Mouse (Mus musculus): ENCODE results near the gene Tmigd3.

Gene Tmigd3

DNA sequence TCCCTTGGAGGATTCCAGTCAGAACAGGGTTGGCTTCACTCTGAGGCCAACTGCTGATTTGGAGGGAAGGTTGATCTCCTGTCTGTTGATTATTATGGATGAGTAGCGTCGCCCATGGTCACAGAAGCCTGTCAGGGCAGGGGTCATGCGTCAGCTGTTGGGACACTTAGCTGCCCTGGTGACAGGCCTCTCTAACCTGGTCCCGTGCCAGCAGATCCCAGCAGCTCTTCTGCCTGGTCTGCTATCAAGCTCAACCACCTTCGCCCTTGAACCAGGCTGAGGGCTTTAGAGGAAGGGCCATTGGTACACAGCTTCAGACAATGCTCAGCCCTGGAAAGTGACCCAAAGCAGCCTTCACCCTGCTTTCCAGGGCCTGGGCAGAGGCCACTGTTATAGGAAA, 5.3 kb downstream of the Tmigd3 start:
- DNase-seq = no peak

DNA sequence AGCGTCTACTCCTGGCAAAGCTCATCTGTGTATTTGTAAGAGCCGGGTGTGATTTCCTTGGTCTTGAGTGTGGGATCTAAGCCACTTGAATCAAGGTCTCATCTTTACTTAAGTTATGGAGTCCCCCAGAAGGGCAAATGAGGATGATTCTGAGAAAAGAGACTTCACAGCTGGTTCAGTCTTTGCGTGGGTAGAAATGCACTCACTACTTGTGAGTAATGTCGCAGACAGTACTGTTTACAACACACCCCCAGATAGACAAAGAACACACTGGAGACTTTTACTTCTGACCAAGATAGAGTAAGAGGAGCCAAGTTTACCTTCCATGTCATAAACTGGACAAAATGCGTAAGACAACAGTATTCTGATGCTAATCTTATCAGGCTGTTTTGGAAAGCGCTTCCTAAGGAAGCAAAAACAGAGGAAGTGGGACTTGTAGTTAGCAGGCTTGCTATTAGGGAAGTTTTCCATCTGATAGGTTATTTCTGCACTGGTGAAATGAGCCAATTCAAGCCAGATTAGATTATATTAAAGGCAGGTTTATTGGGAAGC, 6.6 kb downstream of the Tmigd3 start:
- DNase-seq = no peak

DNA sequence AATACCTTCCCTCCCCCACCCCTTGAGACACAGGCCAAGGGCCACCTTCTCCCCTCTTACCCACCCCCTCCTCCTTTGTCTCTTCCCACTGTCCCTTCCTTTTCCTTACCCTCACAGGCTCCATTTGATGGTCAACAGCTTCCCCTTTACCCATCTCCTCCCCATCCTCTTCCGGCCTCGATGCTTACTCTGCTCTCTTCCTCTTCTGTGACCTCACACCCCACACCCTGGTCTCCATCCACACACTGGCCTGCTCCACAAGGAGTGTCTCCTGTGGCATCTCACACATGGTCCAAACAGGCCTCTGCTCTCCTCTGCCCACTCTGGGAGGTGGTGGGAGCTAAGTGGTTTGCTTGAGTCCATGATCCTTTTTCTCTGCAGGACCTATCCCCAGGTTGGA, 7.2 kb downstream of the Tmigd3 start:
- no peak for DNase-seq

DNA sequence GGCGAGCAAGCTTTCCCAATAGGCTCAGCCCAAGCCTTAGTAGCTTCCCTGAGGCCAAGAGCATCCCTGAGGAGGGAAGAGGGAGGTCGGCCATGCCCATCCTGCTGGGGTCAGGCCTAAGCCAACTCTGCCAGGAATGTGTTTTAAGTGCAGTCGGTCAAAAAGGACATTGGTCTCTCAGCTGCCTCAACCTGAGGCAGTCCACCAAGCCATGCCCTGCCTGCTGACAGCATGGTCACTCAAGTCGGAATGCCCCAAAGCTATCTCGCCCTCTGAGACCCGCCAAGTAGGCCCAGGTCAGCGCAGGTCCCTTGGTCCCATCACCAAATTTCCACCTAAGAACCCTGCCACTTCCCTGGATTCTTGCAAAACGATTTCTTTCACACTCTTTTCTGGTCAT, 8.0 kb downstream of the Tmigd3 start:
- no peak for DNase-seq

DNA sequence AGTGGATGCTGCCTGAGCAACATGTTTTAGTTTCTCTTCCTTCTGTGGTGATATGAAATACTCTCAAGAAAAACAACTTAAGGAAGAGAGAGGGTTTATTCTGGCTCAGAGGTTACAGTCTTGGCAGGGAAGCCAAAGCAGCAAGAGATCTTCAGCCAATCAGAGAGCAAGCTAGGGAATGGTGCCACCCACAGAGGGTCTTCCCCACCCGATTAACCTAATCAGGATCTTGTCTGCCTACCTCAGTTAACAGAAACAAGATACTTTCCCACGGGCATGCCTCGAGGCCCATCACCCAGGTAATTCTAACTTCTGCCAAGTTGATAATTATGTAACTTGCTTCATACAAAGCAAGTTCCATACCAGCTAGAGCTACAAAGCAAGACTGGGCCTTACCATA, 9.7 kb downstream of the Tmigd3 start:
- DNase-seq = no peak

DNA sequence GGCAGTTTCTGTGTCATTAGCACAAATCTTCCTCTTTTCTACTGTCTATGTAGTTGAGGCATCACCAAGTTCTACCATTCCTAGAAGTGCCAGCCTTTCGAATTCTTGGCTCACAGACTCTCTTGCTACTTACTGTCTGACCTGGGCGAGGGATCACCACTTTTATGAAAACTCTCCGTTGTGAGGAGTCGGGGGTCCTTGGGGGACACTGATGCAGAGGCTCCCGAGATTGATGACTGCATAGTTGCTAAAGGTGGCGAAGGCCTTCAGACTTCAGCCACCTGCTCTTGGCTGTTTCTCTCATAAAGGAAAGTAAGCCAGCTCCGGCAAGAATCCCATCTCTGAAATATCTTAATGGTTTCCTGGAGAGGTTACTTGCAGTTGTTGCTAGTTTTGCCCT, 11.4 kb downstream of the Tmigd3 start:
- no peak for DNase-seq

DNA sequence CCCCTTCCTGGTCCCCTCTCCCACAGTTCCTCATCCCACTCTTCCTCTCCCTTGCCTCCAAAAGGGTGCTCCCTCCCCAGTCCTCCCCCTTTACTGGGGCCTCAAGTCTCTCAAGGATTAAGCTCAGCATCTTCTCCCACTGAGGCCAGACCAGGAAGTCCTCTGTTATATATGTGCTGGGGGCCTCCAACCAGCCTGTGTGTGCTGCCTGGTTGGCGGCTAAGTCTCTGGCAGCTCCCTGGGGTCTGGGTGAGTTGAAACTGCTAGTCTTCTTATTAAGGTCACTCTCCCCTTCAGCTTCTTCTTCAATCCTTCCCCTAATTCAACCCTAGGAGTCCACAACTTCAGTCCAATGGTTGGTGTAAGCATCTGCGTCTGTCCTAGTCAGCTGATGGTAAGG, 12.4 kb downstream of the Tmigd3 start:
- DNase-seq = no peak

DNA sequence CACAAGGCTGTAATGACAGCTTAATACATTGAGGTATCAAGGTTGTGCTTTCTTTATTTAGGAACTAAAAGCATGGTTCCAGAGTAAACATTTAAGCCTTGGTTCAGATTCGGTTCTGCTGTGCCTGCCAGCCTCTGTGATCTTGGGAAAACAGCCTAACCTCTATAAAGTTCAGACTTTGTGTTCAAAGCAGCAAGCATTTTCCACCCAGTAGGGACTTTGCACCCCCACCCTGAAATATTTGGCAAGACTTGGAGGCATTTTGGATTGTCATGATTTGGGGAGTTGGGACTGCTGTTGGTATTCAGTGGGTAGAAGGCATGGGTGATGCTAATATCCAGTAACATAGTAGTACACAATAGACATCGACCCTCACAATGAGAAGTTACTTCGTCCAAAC, 18.3 kb downstream of the Tmigd3 start:
- no peak for DNase-seq

DNA sequence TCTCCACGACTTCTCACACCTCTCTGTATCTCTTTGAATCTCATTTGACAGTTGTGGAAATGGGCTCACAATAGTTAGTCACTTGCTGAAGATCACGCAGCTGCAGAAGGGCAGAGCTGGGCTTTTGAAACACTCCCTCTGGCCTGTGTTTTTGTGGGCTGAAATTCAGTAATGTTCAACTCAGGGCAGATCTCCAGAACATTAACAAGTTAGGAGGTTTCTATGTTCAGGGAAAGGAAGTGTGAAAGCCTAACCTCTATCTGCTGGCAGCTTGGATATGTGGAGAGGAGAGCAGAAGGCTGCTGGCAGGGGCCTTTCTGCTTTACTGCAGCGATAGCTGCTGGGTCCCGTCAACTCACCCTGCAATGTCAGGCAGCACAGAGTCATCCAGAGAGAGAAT, 19.5 kb downstream of the Tmigd3 start:
- DNase-seq = no peak

DNA sequence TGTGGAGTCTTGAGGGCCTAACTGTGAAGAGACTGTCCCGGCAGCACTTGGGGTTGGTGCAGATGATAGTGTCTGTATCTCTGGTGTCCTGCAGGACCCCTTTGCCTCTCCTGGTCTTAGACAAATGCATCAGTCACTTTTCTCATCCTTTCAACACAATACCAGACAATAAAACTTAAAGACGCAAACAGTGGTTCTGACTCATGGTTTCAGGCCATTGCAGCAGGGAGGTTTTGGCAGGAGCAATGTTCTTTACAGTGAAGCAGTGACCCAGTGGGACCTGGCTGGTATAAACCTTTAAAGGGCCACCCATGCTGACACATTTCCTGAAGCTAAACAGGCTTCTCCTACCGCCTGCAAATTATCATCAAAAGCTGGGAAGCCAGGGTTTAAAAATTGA, 20.4 kb downstream of the Tmigd3 start:
- no peak for DNase-seq

DNA sequence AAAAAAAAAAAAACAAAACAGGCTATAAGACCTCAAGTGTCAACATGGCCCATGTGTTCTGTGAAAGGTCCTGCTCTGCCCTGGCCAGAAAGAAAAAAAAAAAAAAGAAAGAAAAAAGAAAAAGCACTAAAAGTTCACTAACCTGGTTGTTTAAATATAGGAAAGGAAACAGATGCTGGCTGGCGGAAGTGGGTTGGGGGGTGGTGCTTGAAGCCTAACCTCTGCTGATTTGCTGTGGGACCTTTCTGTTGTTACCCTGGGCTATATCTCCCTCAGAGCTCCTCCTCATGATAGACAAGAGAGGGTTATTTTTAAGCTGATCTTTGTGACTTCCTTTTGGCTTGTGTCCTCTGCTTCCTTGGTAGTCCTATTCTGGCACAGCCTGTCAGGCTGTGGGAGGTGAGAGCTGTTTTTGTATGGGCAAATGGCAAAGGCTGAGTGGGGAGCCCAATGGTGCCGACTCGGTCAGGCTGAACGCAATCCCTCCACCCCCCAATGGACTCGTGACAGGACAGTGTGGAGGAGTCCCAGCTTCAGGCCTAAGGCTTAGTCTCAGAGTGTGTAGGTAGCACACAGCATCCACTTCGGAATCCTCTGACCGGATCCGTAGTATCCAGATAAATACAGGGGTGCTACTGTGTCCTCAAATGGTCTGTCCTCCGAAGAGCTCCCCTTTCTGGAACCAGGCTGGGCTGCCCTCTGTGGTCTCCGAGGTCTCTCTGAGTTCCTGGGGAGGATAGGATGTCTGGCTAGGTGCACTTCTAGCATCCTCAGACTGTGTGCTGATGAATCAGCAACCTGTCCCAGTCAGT, 21.3 kb downstream of the Tmigd3 start:
- DNase-seq = no peak

DNA sequence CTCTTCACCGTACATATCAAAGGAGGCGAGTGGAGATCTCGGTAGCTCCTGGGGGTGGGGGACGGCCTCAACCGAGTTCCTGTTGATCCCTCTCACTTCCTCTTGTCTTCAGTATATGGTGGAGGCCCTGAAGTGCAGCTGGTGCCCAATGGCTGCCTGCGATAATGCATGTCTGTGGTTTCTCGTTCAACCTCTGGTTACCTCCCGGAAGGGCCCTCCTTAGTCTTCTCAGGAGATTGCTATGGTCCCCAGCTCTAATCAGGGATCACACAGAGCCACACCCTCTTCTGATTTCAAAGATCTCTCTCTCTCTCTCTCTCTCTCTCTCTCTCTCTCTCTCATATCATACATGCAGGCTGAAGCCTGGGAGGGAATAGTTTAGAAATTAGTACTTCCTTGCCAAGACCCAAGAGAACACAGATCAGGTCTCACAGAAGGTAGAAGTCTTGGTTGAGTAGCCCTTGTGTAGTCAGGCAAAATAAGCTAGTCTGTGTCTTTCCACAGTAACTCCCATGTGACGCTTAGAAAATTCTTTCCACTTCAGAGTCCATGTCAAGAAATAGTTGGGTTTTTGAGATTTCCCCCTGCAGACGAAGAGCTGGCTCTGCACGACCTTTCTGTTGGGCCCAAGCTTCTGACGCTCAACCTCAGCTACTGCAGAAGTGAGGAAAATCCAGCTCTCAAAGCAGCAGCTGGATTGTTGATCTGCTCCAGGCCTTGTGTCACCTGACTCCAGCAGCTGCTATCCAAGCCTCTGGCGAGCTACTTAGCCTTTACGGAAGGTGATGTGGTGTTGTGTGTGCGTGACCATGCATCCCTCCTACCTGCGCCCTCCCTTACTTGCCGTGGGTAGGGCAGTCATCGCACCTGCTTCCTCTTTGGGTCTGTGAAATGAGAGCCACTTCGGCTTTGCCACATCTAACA, 22.1 kb downstream of the Tmigd3 start:
- no peak for DNase-seq

DNA sequence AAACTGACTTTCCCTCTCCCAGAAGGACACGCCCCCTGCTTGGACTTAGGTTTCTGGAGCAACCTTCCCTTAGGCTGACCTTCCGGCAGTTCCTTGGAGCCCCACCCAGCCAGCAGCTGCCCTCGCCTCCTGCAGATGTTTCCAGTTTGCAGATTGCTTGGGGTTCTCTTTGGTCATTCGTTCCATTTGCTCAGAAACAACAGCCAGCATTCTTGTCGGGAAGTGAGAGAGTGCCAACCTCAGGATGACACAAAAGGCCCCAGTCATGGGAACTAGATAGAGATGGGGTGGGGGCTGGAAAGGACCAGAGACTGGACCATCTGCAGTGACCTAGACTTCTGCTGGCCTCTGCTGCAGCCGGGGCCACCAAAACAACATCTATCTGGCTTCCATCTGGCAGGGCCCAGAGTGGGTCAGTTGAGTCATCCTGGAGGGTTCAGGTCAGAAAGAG, 23.3 kb downstream of the Tmigd3 start:
- no peak for DNase-seq

DNA sequence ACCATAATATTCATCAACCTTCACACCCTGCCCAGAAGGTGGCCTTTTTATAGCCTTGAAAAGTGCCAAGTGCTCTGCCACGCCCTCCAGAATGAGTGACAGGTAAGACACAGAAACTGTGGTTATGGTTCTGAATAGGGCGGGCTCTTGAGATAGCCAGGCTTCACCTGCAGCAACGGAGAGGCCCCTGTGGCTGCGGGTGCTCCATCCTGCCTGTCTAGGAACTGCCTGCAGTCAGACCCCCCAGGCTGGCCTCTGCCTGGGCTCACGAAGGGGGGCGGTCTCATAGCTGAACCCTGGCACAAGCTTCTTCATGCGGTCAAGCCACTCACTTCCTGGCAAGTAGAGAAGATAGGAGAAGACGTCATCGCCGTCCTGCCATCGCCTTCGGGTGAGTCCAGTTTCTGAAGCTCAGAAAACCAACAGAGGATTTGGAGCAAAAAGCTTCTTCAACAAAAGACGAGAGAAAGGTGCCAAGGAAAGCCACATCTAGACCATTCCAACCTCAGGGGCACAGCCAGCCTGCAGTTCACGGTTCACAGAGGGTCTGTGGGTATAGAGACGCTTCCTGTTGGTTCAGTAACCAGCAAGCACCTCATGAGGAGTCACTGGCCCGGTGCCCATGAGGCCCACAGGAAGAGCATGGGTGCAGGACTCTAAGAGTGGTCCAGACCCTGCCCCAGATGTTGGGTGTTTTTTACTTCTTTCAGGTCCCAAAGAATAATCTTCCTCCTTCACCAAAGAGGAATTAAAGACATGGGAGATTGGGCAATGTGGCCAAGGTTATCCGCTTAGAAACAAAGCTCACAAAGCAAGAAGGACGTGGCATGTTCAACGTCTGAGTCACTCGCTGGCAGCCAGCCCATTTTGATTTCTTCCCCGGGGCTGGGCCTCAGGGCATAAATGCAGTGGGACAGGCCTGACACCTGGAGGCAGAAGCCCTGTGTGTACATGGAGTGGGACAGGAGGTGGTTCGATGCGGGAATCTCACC, 24.2 kb downstream of the Tmigd3 start:
- DNase-seq = peak; percentile 27 to 37

DNA sequence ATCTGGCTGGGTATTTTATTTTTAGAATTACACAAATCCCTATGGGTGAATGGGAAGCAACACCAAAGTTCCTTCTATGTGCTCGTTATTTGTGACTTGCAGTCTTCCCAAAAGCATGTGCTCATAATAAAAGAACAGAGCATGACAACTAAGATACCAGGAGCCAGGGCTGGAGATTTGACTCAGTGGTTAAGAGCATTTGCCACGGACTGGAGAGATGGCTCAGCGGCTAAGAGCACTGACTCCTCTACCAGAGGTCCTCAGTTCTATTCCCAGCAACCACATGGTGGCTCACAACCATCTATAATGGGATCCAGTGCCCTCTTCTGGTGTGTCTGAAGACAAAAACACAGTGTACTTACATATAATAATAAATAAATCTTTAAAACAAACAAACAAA, 26.1 kb downstream of the Tmigd3 start:
- no peak for DNase-seq

DNA sequence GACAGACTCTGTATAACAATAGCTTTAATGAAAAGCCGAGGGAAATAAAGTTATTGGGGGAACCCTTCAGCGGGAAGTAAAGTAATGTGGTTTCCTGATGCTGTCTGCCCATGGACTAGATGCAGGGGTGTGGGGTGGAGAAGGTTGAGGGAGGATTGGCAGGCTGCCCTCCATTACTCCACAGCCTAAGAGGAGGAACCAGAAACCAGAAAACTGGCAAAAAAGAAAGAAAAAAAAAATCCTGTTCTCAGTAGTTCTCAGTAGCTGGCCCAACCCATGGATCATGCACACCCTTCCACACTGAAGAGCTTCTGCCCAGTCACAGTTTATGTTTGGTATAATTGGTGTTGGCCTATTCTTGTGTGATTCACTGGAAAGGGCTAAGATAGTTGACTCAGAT, 27.6 kb downstream of the Tmigd3 start:
- no peak for DNase-seq

DNA sequence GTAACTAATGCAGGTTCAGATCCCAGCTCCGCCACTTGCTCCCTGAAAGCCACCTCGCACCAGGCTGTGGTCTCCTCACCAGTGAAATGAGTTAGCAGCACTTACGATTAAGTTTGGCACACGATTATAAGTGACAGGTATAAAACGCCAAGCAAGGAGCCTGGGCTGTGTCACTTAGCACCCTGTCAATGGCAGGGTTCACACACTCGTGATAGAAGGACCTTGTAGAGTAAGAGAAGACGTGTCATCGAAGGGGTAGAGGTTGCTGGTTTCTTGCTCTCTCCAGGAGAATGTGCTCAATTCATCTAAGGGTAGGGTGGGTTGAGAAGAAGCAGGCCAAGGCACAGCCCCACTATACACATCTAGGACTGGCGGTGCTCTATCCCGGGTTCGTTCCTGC, 28.2 kb downstream of the Tmigd3 start:
- no peak for DNase-seq

DNA sequence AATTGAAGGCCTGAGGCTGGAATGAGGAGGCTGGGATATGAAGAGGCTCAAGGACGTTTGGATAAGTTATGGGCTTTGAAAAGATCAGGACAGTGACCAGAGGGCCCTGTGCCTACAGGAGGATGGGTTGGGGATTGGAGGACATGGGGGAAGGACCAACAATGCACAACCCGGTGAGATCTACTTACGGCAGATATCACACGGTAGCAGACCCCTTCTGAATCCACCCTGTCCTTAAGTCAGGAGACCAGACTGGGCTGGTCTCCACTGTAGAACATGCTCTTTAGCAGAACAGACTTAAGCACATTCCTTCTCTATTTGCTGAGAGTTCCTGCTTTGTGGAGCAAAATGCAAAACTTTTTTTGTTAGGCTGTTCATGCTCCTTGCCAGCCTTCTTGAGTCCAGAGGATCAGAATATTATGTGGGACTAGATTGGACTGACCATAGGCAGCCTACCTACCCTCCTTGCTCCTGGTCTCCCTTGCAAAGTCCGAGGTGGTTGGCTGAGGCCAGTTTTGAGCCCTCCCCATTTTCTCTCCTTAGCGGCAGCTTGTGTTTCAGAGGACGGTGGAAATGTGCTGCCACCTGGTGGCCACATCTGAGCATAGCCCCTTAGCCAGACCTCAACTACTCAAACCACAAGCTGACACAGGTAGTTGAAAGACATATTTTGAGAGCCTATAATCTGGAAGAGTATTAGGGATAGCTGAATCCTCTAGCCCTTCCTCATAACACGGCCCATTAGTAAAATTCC, 28.9 kb downstream of the Tmigd3 start:
- peak; percentile 80 to 82 for DNase-seq

DNA sequence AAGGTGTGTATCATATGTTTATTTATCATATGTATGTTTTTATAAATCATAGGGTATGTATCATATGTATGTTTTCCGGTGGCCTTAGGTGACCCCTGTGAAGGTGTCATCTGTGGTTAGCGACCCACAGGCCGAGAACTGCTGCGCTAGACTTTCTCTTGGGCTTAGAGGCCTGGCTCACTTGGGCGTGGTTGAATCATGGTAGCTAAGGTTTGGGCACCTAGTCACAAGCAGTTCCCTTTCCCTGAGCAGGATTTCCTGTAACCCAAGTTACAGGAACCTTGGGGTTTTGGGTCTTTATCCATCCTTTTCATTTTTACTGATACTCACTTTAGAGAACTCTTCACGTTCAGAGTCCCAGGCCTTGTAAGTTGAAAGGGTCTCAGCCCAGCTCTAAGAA, 29.6 kb downstream of the Tmigd3 start:
- DNase-seq = no peak

DNA sequence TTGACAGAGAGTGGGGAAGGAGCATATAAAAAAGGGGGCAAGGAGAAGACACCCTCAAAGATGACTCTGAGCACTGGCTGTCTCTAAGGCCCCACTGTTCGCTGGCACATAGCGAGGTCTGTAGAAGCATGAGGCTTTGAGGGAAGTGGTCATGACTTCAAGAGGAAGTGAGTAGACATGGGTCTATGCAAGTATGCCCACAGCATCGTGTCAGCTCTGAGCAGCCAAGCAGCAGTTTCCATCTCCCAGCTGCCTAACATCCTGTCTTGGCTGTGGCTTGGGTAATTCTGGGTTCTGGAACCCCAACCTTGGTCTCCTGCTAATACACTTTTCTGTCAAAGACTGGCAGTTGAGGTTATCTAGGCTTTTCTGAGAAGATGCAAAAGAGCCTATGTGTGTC, 30.0 kb downstream of the Tmigd3 start:
- no peak for DNase-seq

DNA sequence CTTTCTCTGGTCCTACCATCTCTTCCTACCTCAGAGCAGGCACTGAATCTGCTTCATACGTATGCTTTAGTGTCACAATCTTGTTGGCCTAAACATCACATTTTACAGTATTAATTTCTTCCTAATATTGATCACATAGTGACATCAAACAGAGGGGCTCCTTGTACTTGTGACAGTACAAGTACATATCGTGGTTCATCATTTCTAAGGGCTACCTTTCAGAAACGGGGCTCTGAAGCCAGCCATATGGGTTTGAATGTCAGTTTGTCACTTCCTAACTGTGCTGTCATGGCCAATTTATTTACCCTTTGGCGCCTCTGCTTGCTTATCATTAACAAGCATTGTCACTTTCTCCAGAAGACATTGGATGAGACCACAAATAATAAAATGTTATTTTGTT, 30.8 kb downstream of the Tmigd3 start:
- DNase-seq = no peak

DNA sequence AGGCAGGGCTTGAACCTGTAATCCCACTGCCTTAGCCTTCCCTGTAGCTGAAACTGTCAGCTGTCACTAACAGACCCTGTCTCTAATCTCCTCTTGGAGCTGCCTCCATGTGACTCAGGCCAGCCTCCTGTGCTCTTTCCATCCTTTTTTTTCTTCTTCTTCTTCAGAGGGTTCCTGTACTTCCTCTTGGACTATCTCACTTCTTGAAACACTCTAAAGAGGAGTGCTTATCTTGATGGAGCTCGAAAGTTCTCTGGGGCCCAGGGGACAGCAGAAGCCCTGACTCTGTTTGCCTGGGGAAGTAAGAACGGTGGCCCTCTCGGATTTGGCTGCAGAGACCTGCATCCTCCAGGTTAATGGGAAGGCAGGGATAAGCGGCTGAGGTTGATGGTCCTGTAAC, 33.5 kb downstream of the Tmigd3 start:
- DNase-seq = no peak
